Mouse (Mus musculus) B cell, adult (primary cell): ENCODE data around the gene Mri1. TPM values are rescaled to one million over a fixed set of nuclear protein-coding genes. Genes with fewer than 3 reads are reported as not detected.

Experiments
- total RNA-seq: library from RNA; stranded (reverse); gene quantifications from 4 replicates; pipeline ENCODE4 v1.2.4, GENCODE M21; 2023; ENCODE audit not compliant: inconsistent age

Mri1 gene
- total RNA-seq = 34.8 to 36.2 TPM (median 35.5 TPM) in 4 replicates

GRCm38 (mm10) chr8:84256822-84257610 is at the start of gene Mri1:
Gene Mri1 (minus strand): TSS chr8:84257326.

GRCm38 (mm10) chr8:84269950-84270773 is 13.0 kb upstream of the Mri1 start, which contains the start of gene Ccdc130:
Gene Ccdc130 (minus strand): TSS chr8:84270380.

GRCm38 (mm10) chr8:84249257-84250170 is 7.6 kb downstream of the Mri1 start, which contains the start of gene D8Ertd738e:
Gene D8Ertd738e (minus strand): TSS chr8:84249719.

GRCm38 (mm10) chr8:84236998-84237473 is 20.1 kb downstream of the Mri1 start, which contains the start of gene Zswim4:
Gene Zswim4 (minus strand): TSS chr8:84237055.

Other genes starting within 250 kb of the Mri1 start
- not detected in 4 replicates for gene 2210011C24Rik, start 245.2 kb downstream of the Mri1 start, total RNA-seq
- 0.21 TPM in 1 of 4 replicates, not detected in the others for gene Palm3, start 235.9 kb downstream of the Mri1 start, total RNA-seq
- gene Il27ra, start 214.7 kb downstream of the Mri1 start, total RNA-seq = 90.8 to 101 TPM (median 92.9 TPM) in 4 replicates
- not detected in 4 replicates for gene Rln3, start 212.3 kb downstream of the Mri1 start, total RNA-seq
- 6.1 to 8.0 TPM (median 6.4 TPM) in 4 replicates for gene Gm10643, start 192.2 kb downstream of the Mri1 start, total RNA-seq
- gene Rfx1, start 190.5 kb downstream of the Mri1 start, total RNA-seq = 86.3 to 95.7 TPM (median 91.8 TPM) in 4 replicates
- gene Dcaf15, start 152.6 kb downstream of the Mri1 start, total RNA-seq = 48.9 to 55.8 TPM (median 52.6 TPM) in 4 replicates
- not detected in 4 replicates for gene Podnl1, start 131.3 kb downstream of the Mri1 start, total RNA-seq
- 33.0 to 37.2 TPM (median 35.2 TPM) in 4 replicates for gene Cc2d1a, start 109.4 kb downstream of the Mri1 start, total RNA-seq
- gene 4930432K21Rik, start 109.3 kb downstream of the Mri1 start, total RNA-seq = 0.63 to 3.4 TPM (median 1.6 TPM) in 4 replicates
- not detected in 4 replicates for gene Nanos3, start 72.1 kb downstream of the Mri1 start, total RNA-seq
- 25.3 to 28.1 TPM (median 26.9 TPM) in 4 replicates for gene Zswim4, start 20.3 kb downstream of the Mri1 start, total RNA-seq
- 191 to 228 TPM (median 213 TPM) in 4 replicates for gene D8Ertd738e, start 7.6 kb downstream of the Mri1 start, total RNA-seq
- 18.9 to 30.9 TPM (median 25.3 TPM) in 4 replicates for gene Ccdc130, start 13.1 kb upstream of the Mri1 start, total RNA-seq
- gene Cacna1a, start 131.1 kb upstream of the Mri1 start, total RNA-seq = 0.97 to 6.5 TPM (median 2.8 TPM) in 4 replicates